Comparison of ENCODE assay signal across 33 mouse cellular contexts in the genomic region with DNA sequence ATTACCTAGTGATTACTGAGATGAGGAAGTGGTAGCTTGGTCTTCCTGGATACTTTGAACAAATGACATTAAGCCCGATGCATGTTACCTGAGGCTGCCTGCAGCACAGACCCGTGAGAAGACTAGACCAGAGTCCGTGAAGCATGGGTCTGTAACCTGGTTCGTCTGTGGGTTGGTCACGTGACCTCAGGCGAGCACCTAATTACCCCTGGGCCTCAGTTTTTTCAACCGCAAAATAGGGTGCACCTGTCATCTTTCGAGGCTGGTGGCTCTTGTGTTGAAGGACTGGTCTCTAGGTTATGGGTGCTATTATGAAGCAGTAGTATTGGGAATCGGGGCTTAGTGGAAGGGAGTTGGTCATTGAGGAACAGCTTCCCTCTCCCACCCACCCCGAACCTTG. TPM values are rescaled to one million over a fixed set of nuclear protein-coding genes. Genes with fewer than 3 reads are reported as not detected.
"Had no signal": no experiment of that assay in that cellular context is flagged by ENCODE, and none has a peak within 500 bp of the region (broad histone marks: within the 10 kb centered on the region; RNA-seq: fewer than 3 reads in every experiment).

No protein-coding gene starts in this region.

- H3K4me1 ChIP-seq: heart, embryonic 12.5 days; heart, embryonic 15.5 days; hindbrain, embryonic 10.5 days; hindbrain, embryonic 12.5 days; hindbrain, embryonic 13.5 days; hindbrain, embryonic 15.5 days; intestine, embryonic 15.5 days; kidney, embryonic 15.5 days had no signal

- H3K27ac ChIP-seq: heart, embryonic 10.5 days; heart, embryonic 13.5 days; heart, embryonic 15.5 days; hindbrain, embryonic 10.5 days; hindbrain, embryonic 12.5 days; hindbrain, embryonic 13.5 days; hindbrain, embryonic 14.5 days; hindbrain, embryonic 15.5 days; hindbrain, postnatal 0 days; intestine, embryonic 15.5 days; kidney, embryonic 15.5 days; kidney, postnatal 0 days; layer of hippocampus, adult 2 months had no signal

- H3K36me3 ChIP-seq: heart, embryonic 10.5 days; heart, embryonic 12.5 days; heart, embryonic 13.5 days; heart, embryonic 15.5 days; hindbrain, embryonic 10.5 days; hindbrain, embryonic 12.5 days; hindbrain, embryonic 13.5 days; hindbrain, embryonic 15.5 days; intestine, embryonic 15.5 days; kidney, embryonic 15.5 days had no signal

- H3K27me3 ChIP-seq: heart, embryonic 12.5 days; heart, embryonic 13.5 days; heart, embryonic 15.5 days; hindbrain, embryonic 12.5 days; hindbrain, embryonic 13.5 days; hindbrain, embryonic 15.5 days; intestine, embryonic 15.5 days; kidney, embryonic 15.5 days had no signal

- H3K4me3 ChIP-seq: heart, embryonic 10.5 days; heart, embryonic 12.5 days; heart, embryonic 13.5 days; heart, embryonic 15.5 days; hindbrain, embryonic 10.5 days; hindbrain, embryonic 12.5 days; hindbrain, embryonic 13.5 days; hindbrain, embryonic 15.5 days; intestine, embryonic 15.5 days; kidney, embryonic 15.5 days; layer of hippocampus, adult 2 months had no signal

- H3K9ac ChIP-seq: heart, embryonic 12.5 days; heart, embryonic 13.5 days; heart, embryonic 15.5 days; hindbrain, embryonic 12.5 days; hindbrain, embryonic 13.5 days; hindbrain, embryonic 14.5 days; hindbrain, embryonic 15.5 days; intestine, embryonic 15.5 days; kidney, embryonic 15.5 days had no signal

- H3K9me3 ChIP-seq: heart, embryonic 10.5 days; heart, embryonic 12.5 days; heart, embryonic 13.5 days; heart, embryonic 15.5 days; hindbrain, embryonic 10.5 days; hindbrain, embryonic 12.5 days; hindbrain, embryonic 13.5 days; hindbrain, embryonic 15.5 days; intestine, embryonic 15.5 days; kidney, embryonic 15.5 days had no signal

- H3K4me2 ChIP-seq: heart, embryonic 11.5 days; heart, embryonic 12.5 days; heart, embryonic 13.5 days; heart, embryonic 15.5 days; hindbrain, embryonic 12.5 days; hindbrain, embryonic 13.5 days; hindbrain, embryonic 14.5 days; hindbrain, embryonic 15.5 days; intestine, embryonic 15.5 days; kidney, embryonic 15.5 days had no signal

- DNase-seq: heart, postnatal 10 days; heart, postnatal 14 days; heart, postnatal 36 days; heart, postnatal 4 days; kidney, adult 11 months; kidney, adult 18-20 months; kidney, adult 2 months; kidney, adult 8-10 months; kidney, adult 9 months; kidney, postnatal 10 days; kidney, postnatal 14 days; kidney, postnatal 25 days; kidney, postnatal 36 days; kidney, postnatal 4 days; layer of hippocampus, adult 9-11 months; layer of hippocampus, postnatal 36 days had no signal

RNA-seq across cellular contexts. Expression of a gene that starts 45.1 kb away (rescaled TPM):
- total RNA-seq: heart, postnatal 10 days; heart, postnatal 25 days; heart, postnatal 36 days; hematopoietic stem cell, adult 5-6 weeks had no signal
